Mouse (Mus musculus) lung, postnatal 10 days (tissue): ENCODE data around the gene Zfp1.
A peak's percentile ranks its signal among the peaks of the same experiment; 100 is the strongest.

Source experiments
- DNase-seq: peaks from one replicate; pipeline ENCODE4 v3.0.0; 2021

Gene Zfp1

DNA sequence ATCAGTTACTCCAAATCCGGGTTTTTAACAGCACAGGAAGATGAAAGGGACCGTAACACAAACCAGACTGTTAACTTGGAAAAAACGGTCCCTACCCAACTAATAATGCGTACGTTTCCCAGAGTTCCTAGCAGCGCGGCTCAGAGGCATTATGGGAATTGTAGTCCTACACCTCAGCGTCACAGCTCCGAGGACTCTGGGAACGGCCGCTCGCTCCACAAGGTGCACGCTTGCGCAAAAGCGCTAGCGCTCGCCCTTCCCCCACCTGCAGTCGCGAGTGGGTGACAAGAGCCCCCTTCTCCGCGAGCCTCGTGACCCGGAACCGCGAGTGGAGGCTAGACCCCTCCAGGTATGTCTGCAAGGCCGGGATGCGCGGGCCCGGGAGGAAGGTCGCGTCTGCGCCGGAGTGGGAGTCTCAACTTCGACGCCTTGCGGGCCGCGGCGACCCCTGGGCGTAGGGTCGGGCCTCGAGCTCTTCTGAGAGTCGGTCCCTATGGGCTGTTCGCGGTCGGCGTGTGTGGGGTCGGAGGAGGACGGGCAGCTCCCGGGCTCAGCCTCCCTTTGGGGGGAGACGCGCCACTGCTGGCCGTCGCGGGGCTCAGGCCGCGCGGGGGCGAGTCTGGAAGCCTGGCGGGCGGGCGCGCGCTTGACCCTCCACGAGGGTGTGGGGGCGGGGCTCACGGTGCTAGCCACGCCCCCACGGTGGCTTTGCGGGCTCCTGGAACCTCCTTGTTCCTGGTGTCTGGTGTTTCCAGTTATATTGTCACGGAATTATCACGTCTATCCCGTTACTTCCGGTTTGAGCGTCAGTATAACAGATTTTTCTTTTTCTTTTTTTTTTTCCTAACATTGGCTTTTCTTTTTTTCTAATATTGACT is at the start of gene Zfp1:
Gene Zfp1, plus strand, starts transcription at position 138 of the 878 bp plus-strand sequence.
- peak; percentile 94 for DNase-seq

DNA sequence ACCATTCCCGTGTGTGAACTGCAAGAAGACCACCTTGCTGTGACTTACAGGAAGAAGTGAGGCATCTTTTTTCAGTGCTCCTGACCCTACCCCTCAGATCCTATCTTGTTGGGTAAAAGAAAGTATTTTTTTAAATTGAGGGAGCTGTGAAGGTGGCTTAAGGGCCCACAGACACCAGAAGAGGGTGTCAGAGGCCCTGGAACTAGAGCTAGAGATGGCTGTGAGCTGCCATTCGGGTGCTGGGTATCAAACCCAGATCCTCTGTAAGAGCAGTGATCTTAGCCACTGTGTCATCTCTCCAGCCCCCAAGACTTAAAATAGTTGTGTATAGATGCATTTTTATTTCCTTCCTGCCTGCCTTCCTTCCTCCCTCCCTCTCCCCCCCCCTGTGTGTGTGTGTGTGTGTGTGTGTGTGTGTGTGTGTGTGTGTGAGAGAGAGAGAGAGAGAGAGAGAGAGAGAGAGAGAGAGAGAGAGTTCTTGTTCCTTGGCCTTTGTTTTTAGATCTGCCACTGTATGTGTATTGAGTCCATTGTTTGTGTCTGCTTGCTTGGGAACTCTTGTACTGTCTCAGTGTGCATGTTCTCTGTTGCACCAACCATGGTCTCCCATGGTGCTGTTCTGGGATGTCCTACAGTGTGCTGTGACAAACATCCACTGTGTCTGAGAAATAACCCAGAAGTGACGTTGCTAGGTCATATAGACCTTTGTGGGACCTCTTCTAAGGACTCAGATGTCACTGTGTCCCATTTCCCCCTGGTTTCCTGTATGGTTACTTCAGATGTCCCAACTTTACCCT is 49.0 kb upstream of the Zfp1 start:
- no peak for DNase-seq

DNA sequence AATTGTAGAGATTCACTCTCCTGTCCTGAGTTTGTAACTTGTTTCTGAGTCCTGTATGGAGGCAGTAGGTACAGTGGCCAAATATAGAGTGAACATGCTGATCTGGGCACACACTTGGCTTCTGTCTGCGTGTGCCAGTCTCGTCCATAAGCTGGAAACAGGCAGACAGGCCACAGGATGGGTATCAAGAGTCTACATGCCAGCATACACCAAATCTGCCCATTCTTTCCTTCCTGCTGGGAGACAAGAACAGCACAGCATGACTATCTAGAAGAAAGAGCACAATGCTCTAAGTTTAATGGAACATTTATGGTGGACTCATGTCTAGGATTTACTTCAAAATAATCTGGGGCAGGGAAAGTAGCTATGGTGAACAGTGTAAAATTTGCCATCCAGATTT is 48.2 kb upstream of the Zfp1 start:
- no peak for DNase-seq

DNA sequence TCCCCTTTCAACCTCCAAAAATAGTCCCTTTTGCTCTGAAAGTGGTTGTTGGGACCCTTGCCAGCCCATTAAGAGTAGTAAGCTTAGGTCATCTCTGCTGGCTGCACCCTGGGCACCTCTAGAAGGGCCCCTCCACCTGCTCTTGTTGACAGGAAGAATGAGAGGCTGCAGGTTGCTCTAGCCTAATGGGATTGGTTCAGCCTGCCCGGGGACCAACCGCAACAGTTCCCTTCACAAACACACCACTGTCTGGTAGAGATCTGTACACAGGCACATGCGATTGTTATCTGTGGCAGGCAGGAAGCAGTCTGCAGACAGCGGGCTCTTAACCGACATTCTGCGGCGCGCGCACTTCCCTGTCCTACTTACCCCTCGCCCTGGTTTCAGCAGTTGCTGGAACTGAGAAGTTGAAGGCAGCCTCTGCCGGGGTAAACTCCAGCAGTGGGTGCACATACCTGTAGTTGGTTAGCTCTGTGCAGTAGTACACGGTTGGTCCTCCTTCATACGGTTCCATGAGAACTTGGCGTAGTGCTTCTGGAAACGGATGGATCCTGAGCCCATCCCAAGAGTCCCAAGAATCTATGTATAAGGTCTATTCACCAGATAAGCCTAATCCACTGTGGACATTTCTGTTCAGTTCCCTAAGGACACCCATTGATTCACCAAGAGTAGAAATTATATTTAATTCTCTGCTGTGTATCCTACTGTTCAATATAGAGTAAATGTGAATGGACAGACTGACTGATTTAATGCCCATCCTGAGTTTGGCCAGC is 47.3 kb upstream of the Zfp1 start:
- peak; percentile 70 for DNase-seq

GRCm38 (mm10) chr8:111596485-111596821 is 46.7 kb upstream of the Zfp1 start:
- peak; percentile 21 for DNase-seq

DNA sequence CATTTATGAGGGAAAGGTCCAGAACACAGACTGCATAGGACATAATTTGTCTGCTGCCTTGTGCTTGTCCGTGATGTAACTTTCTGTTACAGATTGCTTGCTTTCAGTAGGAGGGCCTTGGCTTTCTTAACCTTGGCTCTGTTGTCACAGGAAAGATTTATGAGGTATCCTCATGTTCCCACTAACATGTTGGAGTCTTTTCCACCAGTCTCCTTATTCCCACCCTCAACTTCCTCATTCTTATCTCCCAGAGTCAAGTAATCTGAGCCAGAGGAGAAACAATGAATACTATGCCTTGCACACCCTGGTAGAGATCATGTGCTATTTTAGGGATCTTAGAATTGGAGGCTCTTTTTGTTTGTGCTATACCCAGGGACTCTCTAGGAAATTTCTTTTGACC is 45.9 kb upstream of the Zfp1 start:
- DNase-seq, result peak; percentile 78

DNA sequence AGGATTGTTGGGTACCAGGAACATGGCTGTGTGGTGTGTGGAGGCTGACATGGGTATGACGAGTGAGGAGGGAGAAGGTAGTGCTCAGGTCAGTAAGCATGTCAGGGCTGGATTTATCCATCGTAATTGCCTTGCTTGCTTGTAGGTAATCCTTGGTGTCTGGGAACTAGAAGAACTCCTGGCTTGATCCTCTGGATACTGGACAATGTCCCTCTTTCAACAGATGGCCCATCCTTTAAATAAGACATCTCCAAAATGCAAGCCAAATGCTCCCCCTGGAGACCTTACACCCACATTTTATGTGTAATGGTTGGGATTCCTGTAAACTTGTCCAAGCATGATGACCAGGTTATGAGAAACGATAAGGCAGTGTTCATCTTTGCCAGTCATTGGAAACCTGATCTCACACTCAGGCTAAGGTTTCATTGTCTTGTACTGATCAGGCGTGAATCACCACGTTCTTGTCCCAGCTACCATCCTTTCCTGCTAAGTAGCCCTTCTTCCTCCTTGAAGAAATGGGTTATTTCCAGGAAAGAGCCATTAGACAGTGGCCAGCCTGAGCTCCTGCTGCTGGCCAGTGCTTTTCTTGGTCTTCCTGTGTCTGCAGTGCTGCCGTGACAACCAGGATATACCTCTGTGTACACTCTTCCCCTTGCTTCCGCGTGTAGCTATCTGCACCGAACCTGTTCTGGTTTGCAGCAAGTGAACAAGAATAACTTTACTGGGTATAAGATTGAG is 43.3 kb upstream of the Zfp1 start:
- no peak for DNase-seq

DNA sequence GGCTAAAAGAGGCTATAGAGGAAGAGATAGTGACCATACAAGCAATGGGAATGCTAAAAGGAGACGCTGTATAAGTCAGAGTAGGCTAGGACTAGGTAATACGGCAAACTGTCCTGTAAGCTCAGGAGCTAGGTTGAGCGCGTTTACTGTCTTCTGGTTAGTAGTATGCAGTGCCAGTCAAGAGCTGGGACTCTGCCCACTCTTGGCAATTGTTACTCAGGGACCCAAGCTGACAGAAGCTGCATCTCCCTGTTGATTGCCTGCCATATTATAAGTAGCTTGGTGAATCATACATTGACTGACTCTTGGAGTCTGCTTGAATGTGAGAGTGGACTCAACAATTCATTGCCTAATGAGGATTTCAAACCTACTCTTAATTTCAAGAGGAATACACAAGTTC is 41.2 kb upstream of the Zfp1 start:
- no peak for DNase-seq

- DNase-seq, result no peak
These were observed 38.2 kb upstream of the Zfp1 start for GRCm38 (mm10) chr8:111604986-111605385.

DNA sequence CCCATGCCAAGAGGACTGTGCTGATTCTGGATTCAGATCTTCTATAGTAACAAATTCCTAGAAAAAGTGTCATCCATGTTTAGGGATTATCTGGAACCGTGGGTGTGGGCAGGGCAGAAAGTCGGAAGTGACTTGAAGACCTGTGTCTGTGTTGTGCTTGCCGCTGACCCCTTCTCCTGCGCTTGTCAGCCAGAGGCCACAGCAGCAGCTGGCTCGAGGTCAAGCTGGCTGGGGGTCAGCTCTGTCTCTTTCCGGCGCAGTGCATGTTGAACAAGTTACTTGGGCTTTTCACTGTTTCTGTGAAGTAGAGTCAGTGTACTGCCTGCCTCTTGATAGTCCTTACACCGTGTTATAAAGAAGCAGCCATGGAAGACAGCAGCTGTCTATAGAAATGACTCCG is 36.2 kb upstream of the Zfp1 start:
- DNase-seq, result peak; percentile 22

DNA sequence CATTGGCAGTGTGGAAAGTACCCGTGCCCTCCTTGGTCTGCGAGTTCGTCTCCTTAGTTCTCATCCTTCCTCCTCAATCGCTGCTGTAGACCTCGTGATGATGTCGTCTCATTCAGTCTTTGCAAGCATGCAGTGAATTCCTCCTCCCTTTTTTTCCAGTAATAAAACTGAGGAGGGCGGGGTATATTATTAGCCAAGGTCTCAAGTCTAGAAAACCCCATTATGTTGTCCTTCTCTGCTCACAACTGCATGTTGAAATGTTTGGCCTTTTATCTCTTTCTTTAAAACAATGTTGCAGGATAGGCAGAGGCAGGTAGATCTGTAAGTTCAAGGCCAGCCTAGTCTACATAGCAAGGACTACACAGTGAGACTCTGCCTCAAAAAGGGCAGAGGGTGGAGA is 35.8 kb upstream of the Zfp1 start:
- no peak for DNase-seq

DNA sequence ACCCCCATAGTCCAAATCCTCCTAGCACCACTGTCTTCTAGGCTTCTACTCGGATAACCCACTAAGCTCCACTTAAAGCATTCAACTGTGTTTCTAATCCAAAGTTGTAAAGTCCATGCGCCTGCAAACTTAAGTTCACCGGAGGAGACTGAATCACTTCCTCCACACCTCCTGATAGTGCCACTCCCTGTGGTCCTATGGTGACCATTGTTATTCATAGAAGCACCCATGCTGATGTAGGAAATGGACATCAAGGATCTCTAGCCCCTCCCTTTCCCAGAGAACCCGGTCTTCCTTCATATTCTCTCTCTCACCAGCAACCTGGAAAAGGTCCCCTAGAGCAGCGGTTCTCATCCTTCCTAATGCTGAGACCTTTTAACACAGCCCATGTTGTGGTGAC is 30.0 kb upstream of the Zfp1 start:
- DNase-seq, result no peak

DNA sequence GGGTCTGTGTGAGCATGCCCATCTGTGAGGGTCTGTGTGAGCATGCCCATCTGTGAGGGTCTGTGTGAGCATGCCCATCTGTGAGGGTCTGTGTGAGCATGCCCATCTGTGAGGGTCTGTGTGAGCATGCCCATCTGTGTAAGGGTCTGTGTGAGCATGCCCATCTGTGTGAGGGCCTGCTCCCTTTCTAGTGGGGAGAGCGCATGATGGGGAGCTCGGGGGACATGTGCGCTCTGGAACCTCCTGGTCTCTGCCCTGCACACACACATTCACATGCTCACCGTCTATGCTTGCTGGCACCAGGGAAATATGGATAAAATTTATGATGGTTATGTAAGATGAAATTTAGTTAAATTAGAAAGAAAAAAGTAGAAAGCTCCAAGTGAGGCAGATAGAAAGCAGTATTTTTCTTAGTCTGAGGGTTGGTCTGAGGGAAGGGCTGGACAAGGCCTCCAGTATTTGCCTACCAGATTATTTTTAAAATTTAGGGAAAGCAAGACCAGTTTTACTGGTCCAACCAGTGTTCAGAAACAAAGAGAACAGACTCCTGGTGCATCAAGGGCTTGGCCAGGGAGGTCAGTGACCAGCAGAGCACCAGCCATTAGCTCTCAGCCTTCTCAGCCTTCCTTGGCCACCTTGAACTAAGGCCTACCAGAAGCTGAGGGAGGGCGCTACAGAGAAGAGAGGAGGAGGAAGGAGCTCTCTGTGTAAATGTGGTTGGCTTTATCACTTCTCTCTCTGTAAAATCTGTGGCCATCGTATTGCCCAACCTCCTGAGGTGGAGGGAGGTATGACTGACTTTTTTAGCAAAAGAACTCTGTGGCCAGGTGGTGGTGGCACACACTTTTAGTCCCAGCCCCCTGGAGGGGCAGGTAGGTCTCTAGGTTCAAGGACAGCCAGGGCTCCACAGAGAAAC is 28.2 kb upstream of the Zfp1 start:
- DNase-seq, result no peak

GRCm38 (mm10) chr8:111617812-111618211 is 25.4 kb upstream of the Zfp1 start:
- DNase-seq, result no peak

GRCm38 (mm10) chr8:111618273-111618672 is 24.9 kb upstream of the Zfp1 start:
- peak; percentile 41 for DNase-seq

DNA sequence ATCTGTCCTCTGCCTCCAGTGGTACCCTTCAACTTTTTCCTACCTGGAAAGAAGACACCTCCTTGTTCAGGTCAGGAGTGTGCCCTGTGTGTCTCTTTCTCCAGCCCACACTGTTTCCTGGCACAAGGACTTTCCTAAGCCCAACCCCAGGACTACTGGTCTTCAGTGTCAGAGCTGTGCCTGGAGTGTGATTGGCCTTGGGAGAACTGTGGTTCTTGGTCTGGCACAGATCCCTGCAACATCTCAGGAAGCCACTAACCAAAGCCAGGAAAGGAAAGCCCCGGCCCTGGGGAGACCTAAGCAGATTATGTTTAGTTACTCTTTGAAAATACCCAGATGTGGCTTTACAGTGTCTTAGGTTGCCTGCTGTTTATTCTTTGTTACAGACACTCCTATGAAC is 23.3 kb upstream of the Zfp1 start:
- no peak for DNase-seq

DNA sequence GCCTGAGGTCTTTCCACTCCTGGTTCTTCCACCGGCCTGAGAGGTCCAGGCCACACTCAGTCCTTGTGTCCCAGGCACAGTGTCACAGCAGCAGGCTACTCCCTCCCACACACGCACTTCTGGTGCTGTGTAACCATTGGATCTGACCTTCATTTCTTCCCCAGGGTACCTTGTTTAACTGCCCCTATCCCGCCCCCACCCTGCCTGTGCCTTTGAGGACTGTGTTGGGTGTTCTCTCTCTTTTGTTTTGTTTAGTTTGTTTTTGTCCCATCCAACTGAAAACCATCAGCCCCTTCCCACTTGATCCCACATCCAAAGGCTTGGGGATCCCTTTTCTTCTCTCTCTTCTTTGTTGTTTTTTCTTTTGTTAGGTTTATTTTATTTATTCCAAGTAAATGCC is 21.1 kb upstream of the Zfp1 start:
- DNase-seq, result no peak

DNA sequence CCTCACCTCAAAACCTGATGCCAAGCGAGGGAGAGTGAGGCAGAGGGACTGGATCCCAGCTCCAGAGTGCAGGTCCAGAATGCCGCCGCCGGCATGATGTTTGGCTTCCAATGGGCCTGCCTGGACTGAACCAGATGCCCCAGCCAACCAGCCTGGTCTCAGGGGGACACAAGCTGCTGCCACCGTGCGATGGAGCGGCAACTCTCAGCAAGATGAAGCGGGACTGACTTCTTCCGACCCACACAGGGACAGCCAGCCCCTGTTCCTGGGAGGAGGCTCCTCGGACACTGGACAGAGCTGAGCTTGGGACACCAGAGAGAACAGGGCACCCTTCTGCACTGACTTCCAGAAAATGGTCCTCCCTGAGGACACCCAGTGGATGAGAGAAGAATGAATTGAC is 20.6 kb upstream of the Zfp1 start:
- DNase-seq, result no peak

- peak; percentile 74 for DNase-seq
These were observed 18.9 kb upstream of the Zfp1 start for GRCm38 (mm10) chr8:111624081-111624852.

DNA sequence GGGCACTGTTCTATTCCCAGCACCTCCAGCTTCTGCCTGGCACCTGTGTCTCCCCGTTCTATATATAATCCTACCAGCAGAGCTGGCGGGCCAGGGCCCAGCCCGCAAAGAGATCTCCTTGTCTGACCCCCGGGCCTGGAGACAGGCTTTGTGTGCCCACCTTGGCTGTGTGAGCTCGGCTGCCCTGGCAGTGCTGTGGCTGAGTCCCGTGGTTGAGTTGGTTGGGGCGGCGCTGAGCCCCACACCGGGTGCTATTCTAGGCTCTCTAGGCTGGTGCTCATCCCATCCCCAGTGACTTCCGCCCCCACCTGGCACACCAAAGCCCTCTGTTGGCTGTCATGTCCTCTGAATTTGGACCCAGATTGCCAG is 18.4 kb upstream of the Zfp1 start:
- no peak for DNase-seq
